ENCODE assay signal across 8 mouse cellular contexts in genomic region chr1:169529996-169530518, GRCm38 (mm10). TPM values are rescaled to one million over a fixed set of nuclear protein-coding genes. Genes with fewer than 3 reads are reported as not detected.
DNase-seq lines count a peak whose midpoint lies in the region; ATAC-seq lines count a peak whose summit lies in the region.

No protein-coding gene starts in this region.

- peaks cover 12% of the 10 kb centered on the region; the same call in 1 of the 2 replicates for H3K36me3 ChIP-seq in kidney, embryonic 16.5 days (ENCODE audit: insufficient read depth, low read length)
- no peaks in the 10 kb centered on the region for H3K36me3 ChIP-seq in hindbrain, embryonic 16.5 days (ENCODE audit: control insufficient read depth, insufficient read depth, low read length)
- no peaks in the 10 kb centered on the region for H3K36me3 ChIP-seq in midbrain, embryonic 16.5 days (ENCODE audit: control insufficient read depth, insufficient read depth, low read length)

- no peak overlapping the region for H3K27ac ChIP-seq in kidney, embryonic 16.5 days (ENCODE audit: low read length)
- no peak overlapping the region for H3K27ac ChIP-seq in hindbrain, embryonic 16.5 days (ENCODE audit: low read depth, low read length)
- no peak overlapping the region for H3K27ac ChIP-seq in midbrain, embryonic 16.5 days (ENCODE audit: low read length)

- no peaks in the 10 kb centered on the region for H3K27me3 ChIP-seq in kidney, embryonic 16.5 days (ENCODE audit: insufficient read depth, low read length)
- no peaks in the 10 kb centered on the region for H3K27me3 ChIP-seq in hindbrain, embryonic 16.5 days (replicated peaks; ENCODE audit: control insufficient read depth, insufficient read depth, low read length)
- H3K27me3 ChIP-seq in midbrain, embryonic 16.5 days (ENCODE audit: control insufficient read depth, insufficient read depth, low read depth, low read length), result no peaks in the 10 kb centered on the region

- H3K9ac ChIP-seq in kidney, embryonic 16.5 days (replicated peaks; ENCODE audit: low read length), result 0 out of 2 replicates have a peak overlapping the region, but pooled peaks have one; percentile 10
- H3K9ac ChIP-seq in hindbrain, embryonic 16.5 days (ENCODE audit: low read depth, low read length), result no peak overlapping the region
- H3K9ac ChIP-seq in midbrain, embryonic 16.5 days (ENCODE audit: low read depth, low read length), result no peak overlapping the region

- peak overlapping the region; percentile 80 for H3K4me2 ChIP-seq in kidney, embryonic 16.5 days (replicated peaks; ENCODE audit: low read depth, low read length)
- peak overlapping the region; percentile 80 for H3K4me2 ChIP-seq in hindbrain, embryonic 16.5 days (ENCODE audit: low read length)
- 0 out of 2 replicates have a peak overlapping the region, but pooled peaks have one; percentile 12 for H3K4me2 ChIP-seq in midbrain, embryonic 16.5 days (ENCODE audit: low read length)

- peak overlapping the region; percentile 82 for H3K4me3 ChIP-seq in kidney, embryonic 16.5 days (ENCODE audit: low read length)
- H3K4me3 ChIP-seq in hindbrain, embryonic 16.5 days (ENCODE audit: low read length), result no peak overlapping the region
- no peak overlapping the region for H3K4me3 ChIP-seq in midbrain, embryonic 16.5 days (ENCODE audit: low read depth, low read length)

- ATAC-seq in kidney, embryonic 16.5 days (ENCODE audit: low FRiP score, low TSS enrichment), result no peak
- no peak for ATAC-seq in hindbrain, embryonic 16.5 days
- no peak for ATAC-seq in midbrain, embryonic 16.5 days
- no peak for ATAC-seq in cerebellum, adult (ENCODE audit: insufficient number of reproducible peaks, low FRiP score, low TSS enrichment)

- peaks cover 13% of the 10 kb centered on the region for H3K4me1 ChIP-seq in kidney, embryonic 16.5 days (ENCODE audit: insufficient read depth, low read length)
- H3K4me1 ChIP-seq in hindbrain, embryonic 16.5 days (ENCODE audit: control insufficient read depth, insufficient read depth, low read depth, low read length), result peaks cover 3% of the 10 kb centered on the region
- H3K4me1 ChIP-seq in midbrain, embryonic 16.5 days (ENCODE audit: control insufficient read depth, insufficient read depth, low read length), result no peaks in the 10 kb centered on the region; the same call in 1 of the 2 replicates

- H3K9me3 ChIP-seq in kidney, embryonic 16.5 days (ENCODE audit: low read length), result no peaks in the 10 kb centered on the region
- no peaks in the 10 kb centered on the region for H3K9me3 ChIP-seq in hindbrain, embryonic 16.5 days (ENCODE audit: control insufficient read depth, low read length)
- H3K9me3 ChIP-seq in midbrain, embryonic 16.5 days (replicated peaks; ENCODE audit: control insufficient read depth, low read length, poor library complexity, severe bottlenecking), result no peaks in the 10 kb centered on the region

- DNase-seq in kidney, postnatal 36 days, result no peak
- peak; percentile 63 for DNase-seq in c-Kit-positive CD71-positive TER-119-positive erythroid progenitor cells, embryonic 14.5 days (ENCODE audit: low spot score)
- DNase-seq in layer of hippocampus, postnatal 36 days, result no peak
- no peak for DNase-seq in Muller cell, postnatal 12 days (ENCODE audit: inconsistent ontology term)

- WGBS in kidney, embryonic 16.5 days, result 77% methylated on average over 8 of the region's 8 CpGs
- 81% methylated on average over 8 of the region's 8 CpGs for WGBS in hindbrain, embryonic 16.5 days
- WGBS in midbrain, embryonic 16.5 days, result 80% methylated on average over 8 of the region's 8 CpGs

RNA-seq across cellular contexts. Expression of gene Nuf2, which starts 1.2 kb away (rescaled TPM):
- polyA plus RNA-seq in kidney, embryonic 16.5 days (2015; fragmentation: Nextera tagmentation; extraction: Ambion mirVana), result 58.4 and 60.6 TPM in 2 replicates
- 13.1 and 15.7 TPM in 2 replicates for polyA plus RNA-seq in hindbrain, embryonic 16.5 days (2015; fragmentation: Nextera tagmentation; extraction: Ambion mirVana)
- polyA plus RNA-seq in midbrain, embryonic 16.5 days (2015; fragmentation: Nextera tagmentation; extraction: Ambion mirVana), result 8.0 and 9.0 TPM in 2 replicates
- 1 to 10 TPM; 4.0 to 4.6 TPM for total RNA-seq in layer of hippocampus, postnatal 36 days (2021)

Comparison
In these comparisons a context has a peak if more than half of its experiments do, and no peak if none do; other contexts are left out.
1. H3K4me2 ChIP-seq: peak in every context shown above with its lines; median percentile 80 in kidney, embryonic 16.5 days; 80 in hindbrain, embryonic 16.5 days; 12 in midbrain, embryonic 16.5 days.